Mouse (Mus musculus): ENCODE data around the gene Bscl2. TPM values are rescaled to one million over a fixed set of nuclear protein-coding genes. Genes with fewer than 3 reads are reported as not detected.

Gene Bscl2
- polyA plus RNA-seq, 1 experiment from 2014 or later, result 104 TPM

GRCm38 (mm10) chr19:8897865-8898495 lies 60.7 kb downstream of the Bscl2 start, which contains the start of gene Ganab:
Ganab (plus strand) TSS chr19:8898071.
- Histone ChIP-seq H3K27me3 (no peaks in the 10 kb centered on the region), H3K4me3 (peak within 1 kb of the TSS; percentile 60), H3K4me2 (peak within 1 kb of the TSS; percentile 66), H3K4me1 (replicated peaks) (peaks cover 29% of the 10 kb centered on the region), H3K9me3 (no peaks in the 10 kb centered on the region), H3K9ac (peak within 1 kb of the TSS; percentile 84), H3K36me3 (peaks cover 16% of the 10 kb centered on the region), H3K27ac (replicated peaks) (peak within 1 kb of the TSS; percentile 81)
- ATAC-seq (ENCODE audit: low FRiP score, low read depth), result peak; percentile 98
- under 1% methylated on average over 53 of the region's 53 CpGs for WGBS

Small RNAs within 50 kb of the gene (microRNA-seq; reads per million reads assigned to microRNA genes)
- gene Mir5136, result not detected

Other genes with a start within 250 kb of the Bscl2 start
- 12.0 and 12.7 TPM in 2 replicates for gene Slc22a8, start 246.2 kb upstream of the Bscl2 start, polyA plus RNA-seq (2015; fragmentation: Nextera tagmentation; extraction: Ambion mirVana)
- gene Slc22a6, start 219.4 kb upstream of the Bscl2 start, polyA plus RNA-seq (2015; fragmentation: Nextera tagmentation; extraction: Ambion mirVana), result 9.6 and 11.9 TPM in 2 replicates
- 0.54 and 0.67 TPM in 2 replicates for gene Chrm1, start 173.7 kb upstream of the Bscl2 start, polyA plus RNA-seq (2015; fragmentation: Nextera tagmentation; extraction: Ambion mirVana)
- 170 and 175 TPM in 2 replicates for gene Slc3a2, start 114.1 kb upstream of the Bscl2 start, polyA plus RNA-seq (2015; fragmentation: Nextera tagmentation; extraction: Ambion mirVana)
- gene Wdr74, start 101.6 kb upstream of the Bscl2 start, polyA plus RNA-seq (2015; fragmentation: Nextera tagmentation; extraction: Ambion mirVana), result 91.9 and 96.1 TPM in 2 replicates
- 1.3 and 1.7 TPM in 2 replicates for gene 1700092M07Rik, start 96.7 kb upstream of the Bscl2 start, polyA plus RNA-seq (2015; fragmentation: Nextera tagmentation; extraction: Ambion mirVana)
- gene Stx5a, start 96.1 kb upstream of the Bscl2 start, polyA plus RNA-seq (2015; fragmentation: Nextera tagmentation; extraction: Ambion mirVana), result 113 and 122 TPM in 2 replicates
- 142 and 145 TPM in 2 replicates for gene Nxf1, start 80.4 kb upstream of the Bscl2 start, polyA plus RNA-seq (2015; fragmentation: Nextera tagmentation; extraction: Ambion mirVana)
- 213 and 214 TPM in 2 replicates for gene Tmem223, start 66.5 kb upstream of the Bscl2 start, polyA plus RNA-seq (2015; fragmentation: Nextera tagmentation; extraction: Ambion mirVana)
- 31.6 and 33.1 TPM in 2 replicates for gene Tmem179b, start 63.0 kb upstream of the Bscl2 start, polyA plus RNA-seq (2015; fragmentation: Nextera tagmentation; extraction: Ambion mirVana)
- 30.5 and 32.8 TPM in 2 replicates for gene Taf6l, start 51.0 kb upstream of the Bscl2 start, polyA plus RNA-seq (2015; fragmentation: Nextera tagmentation; extraction: Ambion mirVana)
- 133 and 144 TPM in 2 replicates for gene Polr2g, start 38.9 kb upstream of the Bscl2 start, polyA plus RNA-seq (2015; fragmentation: Nextera tagmentation; extraction: Ambion mirVana)
- 7.8 and 8.6 TPM in 2 replicates for gene Zbtb3, start 34.9 kb upstream of the Bscl2 start, polyA plus RNA-seq (2015; fragmentation: Nextera tagmentation; extraction: Ambion mirVana)
- 56.8 and 58.6 TPM in 2 replicates for gene Ttc9c, start 18.1 kb upstream of the Bscl2 start, polyA plus RNA-seq (2015; fragmentation: Nextera tagmentation; extraction: Ambion mirVana)
- gene Hnrnpul2, start 17.5 kb upstream of the Bscl2 start, polyA plus RNA-seq (2015; fragmentation: Nextera tagmentation; extraction: Ambion mirVana), result 5.4 and 6.5 TPM in 2 replicates
- gene AC129217.1, start 7.7 kb upstream of the Bscl2 start, polyA plus RNA-seq (2015; fragmentation: Nextera tagmentation; extraction: Ambion mirVana), result not detected in 2 replicates
- 450 and 460 TPM in 2 replicates for gene Gng3, start 1.7 kb downstream of the Bscl2 start, polyA plus RNA-seq (2015; fragmentation: Nextera tagmentation; extraction: Ambion mirVana)
- 0.61 and 0.92 TPM in 2 replicates for gene Lrrn4cl, start 13.3 kb downstream of the Bscl2 start, polyA plus RNA-seq (2015; fragmentation: Nextera tagmentation; extraction: Ambion mirVana)
- gene Ubxn1, start 34.0 kb downstream of the Bscl2 start, polyA plus RNA-seq (2015; fragmentation: Nextera tagmentation; extraction: Ambion mirVana), result 141 and 145 TPM in 2 replicates
- 60.2 and 61.5 TPM in 2 replicates for gene Uqcc3, start 43.5 kb downstream of the Bscl2 start, polyA plus RNA-seq (2015; fragmentation: Nextera tagmentation; extraction: Ambion mirVana)
- 43.0 and 45.2 TPM in 2 replicates for gene Lbhd1, start 46.3 kb downstream of the Bscl2 start, polyA plus RNA-seq (2015; fragmentation: Nextera tagmentation; extraction: Ambion mirVana)
- not detected in 2 replicates for gene Gm49403, start 46.5 kb downstream of the Bscl2 start, polyA plus RNA-seq (2015; fragmentation: Nextera tagmentation; extraction: Ambion mirVana)
- 45.3 and 51.6 TPM in 2 replicates for gene 1810009A15Rik, start 51.4 kb downstream of the Bscl2 start, polyA plus RNA-seq (2015; fragmentation: Nextera tagmentation; extraction: Ambion mirVana)
- gene Gm49416, start 51.5 kb downstream of the Bscl2 start, polyA plus RNA-seq (2015; fragmentation: Nextera tagmentation; extraction: Ambion mirVana), result not detected in 2 replicates
- 33.0 and 35.3 TPM in 2 replicates for gene Ints5, start 55.5 kb downstream of the Bscl2 start, polyA plus RNA-seq (2015; fragmentation: Nextera tagmentation; extraction: Ambion mirVana)
- gene Ganab, start 60.6 kb downstream of the Bscl2 start, polyA plus RNA-seq (2015; fragmentation: Nextera tagmentation; extraction: Ambion mirVana), result 83.0 and 84.9 TPM in 2 replicates
- gene B3gat3, start 82.9 kb downstream of the Bscl2 start, polyA plus RNA-seq (2015; fragmentation: Nextera tagmentation; extraction: Ambion mirVana), result 94.3 and 98.1 TPM in 2 replicates
- gene Rom1, start 91.9 kb downstream of the Bscl2 start, polyA plus RNA-seq (2015; fragmentation: Nextera tagmentation; extraction: Ambion mirVana), result 2.7 and 3.1 TPM in 2 replicates
- 9.9 and 12.8 TPM in 2 replicates for gene Eml3, start 92.1 kb downstream of the Bscl2 start, polyA plus RNA-seq (2015; fragmentation: Nextera tagmentation; extraction: Ambion mirVana)
- gene Mta2, start 104.4 kb downstream of the Bscl2 start, polyA plus RNA-seq (2015; fragmentation: Nextera tagmentation; extraction: Ambion mirVana), result 103 and 109 TPM in 2 replicates
- gene Tut1, start 116.4 kb downstream of the Bscl2 start, polyA plus RNA-seq (2015; fragmentation: Nextera tagmentation; extraction: Ambion mirVana), result 24.9 and 25.4 TPM in 2 replicates
- 289 TPM in 2 replicates for gene Eef1g, start 129.6 kb downstream of the Bscl2 start, polyA plus RNA-seq (2015; fragmentation: Nextera tagmentation; extraction: Ambion mirVana)
- gene Ahnak, start 151.8 kb downstream of the Bscl2 start, polyA plus RNA-seq (2015; fragmentation: Nextera tagmentation; extraction: Ambion mirVana), result 4.6 TPM in 2 replicates